Mouse (Mus musculus) forebrain, embryonic 11.5 days (tissue): ENCODE results near the gene Mthfd1l. TPM values are rescaled to one million over a fixed set of nuclear protein-coding genes. Genes with fewer than 3 reads are reported as not detected.

Experiments
- ATAC-seq: fragments of 200-750 bp; cut with Nextera tagmentation; replicated peaks from 2 replicates; pipeline ENCODE4 v1.8.0; 2017; ENCODE audit warnings: moderate TSS enrichment; ENCODE audit not compliant: low FRiP score
- DNase-seq: peaks from one replicate; pipeline ENCODE4 v3.0.0-alpha.2; 2017; ENCODE audit warnings: low spot score
- H3K27ac ChIP-seq: fragments of 300-500 bp; sonication (generic); 2 replicates; pipeline ENCODE4 v1.5.1; 2014; ENCODE audit warnings: low read depth, low read length
- H3K27me3 ChIP-seq: fragments of 300-500 bp; sonication (generic); 2 replicates; pipeline ENCODE4 v1.6.1; 2014; ENCODE audit warnings: mild to moderate bottlenecking, low read length, mixed read lengths; ENCODE audit not compliant: control insufficient read depth, insufficient read depth
- H3K36me3 ChIP-seq: fragments of 300-500 bp; sonication (generic); 2 replicates; pipeline ENCODE4 v1.6.1; 2014; ENCODE audit warnings: mild to moderate bottlenecking, low read length, moderate library complexity, mixed read lengths; ENCODE audit not compliant: control insufficient read depth, insufficient read depth
- H3K4me1 ChIP-seq: fragments of 300-500 bp; sonication (generic); replicated peaks from 2 replicates; pipeline ENCODE4 v1.6.1; 2014; ENCODE audit warnings: low read length, mixed read lengths; ENCODE audit not compliant: control insufficient read depth, insufficient read depth
- H3K4me2 ChIP-seq: fragments of 300-500 bp; sonication (generic); 2 replicates; pipeline ENCODE4 v1.6.1; 2014; ENCODE audit warnings: low read depth, mild to moderate bottlenecking, low read length, moderate library complexity, mixed read lengths; ENCODE audit not compliant: severe bottlenecking
- H3K4me3 ChIP-seq: fragments of 300-500 bp; sonication (generic); 2 replicates; pipeline ENCODE4 v1.5.1; 2014; ENCODE audit warnings: low read depth, low read length
- H3K9ac ChIP-seq: fragments of 300-500 bp; sonication (generic); 2 replicates; pipeline ENCODE4 v1.6.1; 2014; ENCODE audit warnings: low read length
- H3K9me3 ChIP-seq: fragments of 300-500 bp; sonication (generic); 2 replicates; pipeline ENCODE4 v1.6.1; 2016; ENCODE audit warnings: low read length, mixed read lengths; ENCODE audit not compliant: control insufficient read depth
- WGBS: fragments of 180-500 bp; shearing (Covaris S2); extraction: QIAGEN DNeasy Blood & Tissue Kit; methylation state at CpG from one replicate; pipeline ENCODE4 v1.1.7; 2014; 5-methylcytosine and 5-hydroxymethylcytosine counted together
- polyA plus RNA-seq: library from polyadenylated mRNA; unstranded; fragments of >200 nt; fragmentation: Nextera tagmentation; extraction: Ambion mirVana; gene quantifications from 2 replicates; pipeline ENCODE4 v1.2.1, GENCODE M21; 2014

Gene Mthfd1l
- polyA plus RNA-seq, 1 experiment from 2014 or later, result 16.6 TPM

GRCm38 (mm10) chr10:4151862-4152776 is 179.2 kb downstream of the Mthfd1l start:
- Histone ChIP-seq H3K9me3 (peaks cover 2% of the 10 kb centered on the region; the same call in 1 of the 2 replicates), H3K4me1 (no peaks in the 10 kb centered on the region), H3K4me3 (no peak overlapping the region), H3K9ac (no peak overlapping the region), H3K27me3 (no peaks in the 10 kb centered on the region), H3K4me2 (no peak overlapping the region), H3K36me3 (no peaks in the 10 kb centered on the region), H3K27ac (no peak overlapping the region)
- 89% methylated on average over 12 of the region's 12 CpGs for WGBS
- no peak for ATAC-seq
- DNase-seq, result no peak

GRCm38 (mm10) chr10:4153031-4153430 is 180.1 kb downstream of the Mthfd1l start:
- DNase-seq, result no peak
- peaks cover 2% of the 10 kb centered on the region; the same call in 1 of the 2 replicates for H3K9me3 ChIP-seq
- no peak overlapping the region for H3K4me3 ChIP-seq
- 87% methylated on average over 4 of the region's 4 CpGs for WGBS
- H3K9ac ChIP-seq, result no peak overlapping the region
- no peaks in the 10 kb centered on the region for H3K4me1 ChIP-seq
- no peaks in the 10 kb centered on the region for H3K36me3 ChIP-seq
- ATAC-seq, result no peak
- no peaks in the 10 kb centered on the region for H3K27me3 ChIP-seq
- no peak overlapping the region for H3K27ac ChIP-seq
- H3K4me2 ChIP-seq, result no peak overlapping the region

- no peak for DNase-seq
- WGBS, result 79% methylated on average over 6 of the region's 6 CpGs
- Histone ChIP-seq H3K36me3 (no peaks in the 10 kb centered on the region), H3K27ac (no peak overlapping the region), H3K9me3 (peaks cover 2% of the 10 kb centered on the region; the same call in 1 of the 2 replicates), H3K9ac (no peak overlapping the region), H3K4me3 (no peak overlapping the region), H3K27me3 (no peaks in the 10 kb centered on the region), H3K4me2 (no peak overlapping the region), H3K4me1 (no peaks in the 10 kb centered on the region)
- ATAC-seq, result no peak
These were observed 181.1 kb downstream of the Mthfd1l start for GRCm38 (mm10) chr10:4154035-4154434.

GRCm38 (mm10) chr10:4155521-4155920 is 182.6 kb downstream of the Mthfd1l start:
- Histone ChIP-seq H3K9me3 (peaks cover 2% of the 10 kb centered on the region; the same call in 1 of the 2 replicates), H3K36me3 (no peaks in the 10 kb centered on the region), H3K27me3 (no peaks in the 10 kb centered on the region), H3K4me1 (no peaks in the 10 kb centered on the region), H3K27ac (no peak overlapping the region), H3K4me2 (no peak overlapping the region), H3K9ac (no peak overlapping the region), H3K4me3 (no peak overlapping the region)
- DNase-seq (no peak), ATAC-seq (no peak)
- WGBS, result 80% methylated on average over 5 of the region's 5 CpGs

GRCm38 (mm10) chr10:4158533-4158932 is 185.6 kb downstream of the Mthfd1l start:
- H3K9ac ChIP-seq, result no peak overlapping the region
- no peaks in the 10 kb centered on the region for H3K27me3 ChIP-seq
- no peak for ATAC-seq
- no peaks in the 10 kb centered on the region for H3K36me3 ChIP-seq
- WGBS, result 86% methylated on average over 5 of the region's 5 CpGs
- no peak overlapping the region for H3K27ac ChIP-seq
- no peak for DNase-seq
- H3K4me3 ChIP-seq, result no peak overlapping the region
- no peaks in the 10 kb centered on the region; the same call in 1 of the 2 replicates for H3K4me1 ChIP-seq
- H3K4me2 ChIP-seq, result no peak overlapping the region
- H3K9me3 ChIP-seq, result no peaks in the 10 kb centered on the region

- WGBS, result 80% methylated on average over 8 of the region's 8 CpGs
- Histone ChIP-seq H3K9ac (no peak overlapping the region), H3K27me3 (no peaks in the 10 kb centered on the region), H3K4me1 (no peaks in the 10 kb centered on the region; the same call in 1 of the 2 replicates), H3K9me3 (no peaks in the 10 kb centered on the region), H3K4me3 (no peak overlapping the region), H3K4me2 (no peak overlapping the region), H3K36me3 (no peaks in the 10 kb centered on the region), H3K27ac (no peak overlapping the region)
- ATAC-seq, result no peak
- no peak for DNase-seq
These were observed 186.7 kb downstream of the Mthfd1l start for GRCm38 (mm10) chr10:4159541-4160090.

GRCm38 (mm10) chr10:4160242-4160785 is 187.4 kb downstream of the Mthfd1l start:
- Histone ChIP-seq H3K4me1 (no peaks in the 10 kb centered on the region; the same call in 1 of the 2 replicates), H3K36me3 (no peaks in the 10 kb centered on the region), H3K9ac (no peak overlapping the region), H3K27me3 (no peaks in the 10 kb centered on the region), H3K4me2 (no peak overlapping the region), H3K9me3 (no peaks in the 10 kb centered on the region), H3K4me3 (no peak overlapping the region), H3K27ac (no peak overlapping the region)
- DNase-seq (no peak), ATAC-seq (no peak)
- 81% methylated on average over 13 of the region's 13 CpGs for WGBS

GRCm38 (mm10) chr10:4162049-4162448 is 189.1 kb downstream of the Mthfd1l start:
- Histone ChIP-seq H3K4me1 (no peaks in the 10 kb centered on the region; the same call in 1 of the 2 replicates), H3K27me3 (no peaks in the 10 kb centered on the region), H3K27ac (no peak overlapping the region), H3K9me3 (no peaks in the 10 kb centered on the region), H3K36me3 (no peaks in the 10 kb centered on the region), H3K4me3 (no peak overlapping the region), H3K9ac (no peak overlapping the region), H3K4me2 (no peak overlapping the region)
- DNase-seq (no peak), ATAC-seq (no peak)
- 76% methylated on average over 2 of the region's 2 CpGs for WGBS
